Mouse (Mus musculus) ES-E14 (cell line): ENCODE measurements around the gene Gm49395.

Experiments
- CHD2 ChIP-seq: IDR thresholded peaks from 2 replicates; pipeline ENCODE4 v1.6.1; 2014; ENCODE audit warnings: mild to moderate bottlenecking, low read depth, low read length, inconsistent platforms
- ZNF384 ChIP-seq: IDR thresholded peaks from 2 replicates; pipeline ENCODE4 v1.6.1; 2012; ENCODE audit warnings: low read depth, low read length, inconsistent platforms

GRCm38 (mm10) chr13:115109628-115110027, 7.9 kb upstream of the Gm49395 start:
- TF ChIP-seq CHD2 (no peak), ZNF384 (no peak)
